ENCODE assay signal across 8 mouse cellular contexts in genomic region chr11:69066163-69066861, GRCm38 (mm10). TPM values are rescaled to one million over a fixed set of nuclear protein-coding genes. Genes with fewer than 3 reads are reported as not detected.
DNase-seq lines count a peak whose midpoint lies in the region; ATAC-seq and TF ChIP-seq lines count a peak whose summit lies in the region.

No protein-coding gene starts in this region.

- no peak for TF ChIP-seq EP300 in liver, postnatal 0 days (IDR thresholded peaks at IDR 0.05; ENCODE audit: low read depth)

- peak overlapping the region; percentile 45 for H3K4me3 ChIP-seq in forebrain, embryonic 13.5 days
- H3K4me3 ChIP-seq in liver, postnatal 0 days (ENCODE audit: low read depth, low read length) = peak overlapping the region; percentile 36
- H3K4me3 ChIP-seq in olfactory bulb, adult 2 months (ENCODE audit: insufficient read depth, low read depth, low read length) = peak overlapping the region; percentile 42

- WGBS in forebrain, embryonic 13.5 days = under 1% methylated on average over 24 of the region's 29 CpGs
- 3% methylated on average over 29 of the region's 29 CpGs for WGBS in liver, postnatal 0 days (ENCODE audit: insufficient replicate concordance)
- 1% methylated on average over 29 of the region's 29 CpGs for WGBS in olfactory bulb, adult 2 months

- peak; percentile 64 for DNase-seq in retina, postnatal 1 day
- no peak for DNase-seq in retina, embryonic 14.5 days (ENCODE audit: low spot score)
- DNase-seq in c-Kit-positive CD71-positive TER-119-positive erythroid progenitor cells, embryonic 14.5 days (ENCODE audit: low spot score) = peak; percentile 68
- DNase-seq in induced T-regulatory cell, adult 2 months (ENCODE audit: low read depth) = peak; percentile 66
- DNase-seq in liver, postnatal 0 days = peak; percentile 60
- no peak for DNase-seq in Muller cell, postnatal 12 days (ENCODE audit: inconsistent ontology term)

- peak overlapping the region; percentile 31; the same call in 1 of the 2 replicates for H3K27ac ChIP-seq in forebrain, embryonic 13.5 days
- peak overlapping the region; percentile 41; the same call in 1 of the 2 replicates for H3K27ac ChIP-seq in liver, postnatal 0 days (ENCODE audit: low read depth)
- H3K27ac ChIP-seq in olfactory bulb, adult 2 months (ENCODE audit: insufficient read depth, low read depth, low read length) = peak overlapping the region; percentile 13; the same call in 1 of the 2 replicates

- peak overlapping the region; percentile 65 for H3K9ac ChIP-seq in forebrain, embryonic 13.5 days
- peak overlapping the region; percentile 47 for H3K9ac ChIP-seq in liver, postnatal 0 days (replicated peaks)

- H3K4me1 ChIP-seq in forebrain, embryonic 13.5 days = peaks cover 41% of the 10 kb centered on the region
- peaks cover 39% of the 10 kb centered on the region for H3K4me1 ChIP-seq in liver, postnatal 0 days (ENCODE audit: insufficient read depth)
- H3K4me1 ChIP-seq in olfactory bulb, adult 2 months (ENCODE audit: control insufficient read depth, insufficient read depth, low read length) = peaks cover 26% of the 10 kb centered on the region

- H3K27me3 ChIP-seq in forebrain, embryonic 13.5 days = no peaks in the 10 kb centered on the region
- H3K27me3 ChIP-seq in liver, postnatal 0 days (ENCODE audit: insufficient read depth, low read length) = no peaks in the 10 kb centered on the region

- no peaks in the 10 kb centered on the region for H3K36me3 ChIP-seq in forebrain, embryonic 13.5 days (ENCODE audit: poor library complexity, severe bottlenecking)
- no peaks in the 10 kb centered on the region for H3K36me3 ChIP-seq in liver, postnatal 0 days (replicated peaks; ENCODE audit: insufficient read depth, low read length)

- ATAC-seq in forebrain, embryonic 13.5 days = no peak
- ATAC-seq in liver, postnatal 0 days = 0 out of 2 replicates have a peak, but pooled peaks have one; percentile 11

- no peak for TF ChIP-seq POLR2A in olfactory bulb, adult 2 months (IDR thresholded peaks at IDR 0.05; ENCODE audit: insufficient read depth, low read depth, low read length)

- peak overlapping the region; percentile 78 for H3K4me2 ChIP-seq in forebrain, embryonic 13.5 days
- peak overlapping the region; percentile 74 for H3K4me2 ChIP-seq in liver, postnatal 0 days (ENCODE audit: low read depth, low read length)

- H3K9me3 ChIP-seq in forebrain, embryonic 13.5 days (replicated peaks) = no peaks in the 10 kb centered on the region
- H3K9me3 ChIP-seq in liver, postnatal 0 days (ENCODE audit: low read length) = no peaks in the 10 kb centered on the region

- TF ChIP-seq CTCF in liver, postnatal 0 days (IDR thresholded peaks at IDR 0.05; ENCODE audit: low read depth) = no peak
- no peak for TF ChIP-seq CTCF in olfactory bulb, adult 2 months (IDR thresholded peaks at IDR 0.05; ENCODE audit: insufficient read depth, low read depth, low read length)

RNA-seq across cellular contexts. Expression of gene Tmem107, which starts 4.3 kb away (rescaled TPM):
- 55.1 and 57.2 TPM in 2 replicates for polyA plus RNA-seq in forebrain, embryonic 13.5 days (2015; fragmentation: Nextera tagmentation; extraction: Ambion mirVana)
- 12.5 and 13.0 TPM in 2 replicates for polyA plus RNA-seq in liver, postnatal 0 days (2015; fragmentation: Nextera tagmentation; extraction: Ambion mirVana)
- polyA plus RNA-seq in olfactory bulb, adult 2 months (2012; ENCODE audit: insufficient read depth, insufficient read length, low replicate concordance, missing spikeins) = not detected in 2 replicates

RNA-seq across cellular contexts. Expression of gene Borcs6, which starts 6.8 kb away (rescaled TPM):
- polyA plus RNA-seq in forebrain, embryonic 13.5 days (2015; fragmentation: Nextera tagmentation; extraction: Ambion mirVana) = 6.6 and 7.9 TPM in 2 replicates
- 5.4 and 6.6 TPM in 2 replicates for polyA plus RNA-seq in liver, postnatal 0 days (2015; fragmentation: Nextera tagmentation; extraction: Ambion mirVana)
- polyA plus RNA-seq in olfactory bulb, adult 2 months (2012; ENCODE audit: insufficient read depth, insufficient read length, low replicate concordance, missing spikeins) = not detected in 2 replicates

RNA-seq across cellular contexts. Expression of gene Aurkb, which starts 20.9 kb away (rescaled TPM):
- polyA plus RNA-seq in forebrain, embryonic 13.5 days (2015; fragmentation: Nextera tagmentation; extraction: Ambion mirVana) = 143 and 149 TPM in 2 replicates
- 41.3 and 45.9 TPM in 2 replicates for polyA plus RNA-seq in liver, postnatal 0 days (2015; fragmentation: Nextera tagmentation; extraction: Ambion mirVana)
- polyA plus RNA-seq in olfactory bulb, adult 2 months (2012; ENCODE audit: insufficient read depth, insufficient read length, low replicate concordance, missing spikeins) = not detected in 2 replicates

RNA-seq across cellular contexts. Expression of gene Vamp2, which starts 22.0 kb away (rescaled TPM):
- polyA plus RNA-seq in forebrain, embryonic 13.5 days (2015; fragmentation: Nextera tagmentation; extraction: Ambion mirVana) = 110 and 124 TPM in 2 replicates
- 13.6 and 14.2 TPM in 2 replicates for polyA plus RNA-seq in liver, postnatal 0 days (2015; fragmentation: Nextera tagmentation; extraction: Ambion mirVana)
- polyA plus RNA-seq in olfactory bulb, adult 2 months (2012; ENCODE audit: insufficient read depth, insufficient read length, low replicate concordance, missing spikeins) = 348 and 768 TPM in 2 replicates

RNA-seq across cellular contexts. Expression of gene Per1, which starts 28.7 kb away (rescaled TPM):
- 6.0 and 6.4 TPM in 2 replicates for polyA plus RNA-seq in forebrain, embryonic 13.5 days (2015; fragmentation: Nextera tagmentation; extraction: Ambion mirVana)
- polyA plus RNA-seq in liver, postnatal 0 days (2015; fragmentation: Nextera tagmentation; extraction: Ambion mirVana) = 3.0 and 8.2 TPM in 2 replicates
- polyA plus RNA-seq in olfactory bulb, adult 2 months (2012; ENCODE audit: insufficient read depth, insufficient read length, low replicate concordance, missing spikeins) = not detected in 2 replicates

Comparison
In these comparisons a context has a peak if more than half of its experiments do, and no peak if none do; other contexts are left out.
1. DNase-seq: peak in retina, postnatal 1 day (single experiment), c-Kit-positive CD71-positive TER-119-positive erythroid progenitor cells, embryonic 14.5 days (single experiment), induced T-regulatory cell, adult 2 months (single experiment) and liver, postnatal 0 days (single experiment); none in retina, embryonic 14.5 days (single experiment) and Muller cell, postnatal 12 days (single experiment).
2. RNA of gene Tmem107, which starts 4.3 kb away (polyA plus RNA-seq): 55.1 to 57.2 TPM in forebrain, embryonic 13.5 days and 12.5 to 13.0 TPM in liver, postnatal 0 days; not detected in olfactory bulb, adult 2 months; every median in the first group is over 10 times any median in the second.
3. RNA of gene Aurkb, which starts 20.9 kb away (polyA plus RNA-seq): 143 to 149 TPM in forebrain, embryonic 13.5 days and 41.3 to 45.9 TPM in liver, postnatal 0 days; not detected in olfactory bulb, adult 2 months; every median in the first group is over 10 times any median in the second.
4. Peak in every context shown above with its lines, with median percentiles within 50 percentile points of each other: H3K27ac ChIP-seq and H3K4me3 ChIP-seq.